Mouse (Mus musculus) NIH3T3 (cell line): Measurements from ENCODE around the gene Sorbs1.
A peak's percentile ranks its signal among the peaks of the same experiment; 100 is the strongest.

ENCODE experiments used
- DNase-seq: peaks from one replicate; pipeline ENCODE4 v3.0.0-alpha.2; 2012; ENCODE audit warnings: low read depth

The Sorbs1 gene

GRCm38 (mm10) chr19:40256376-40257050 is 257.1 kb downstream of the Sorbs1 start:
- DNase-seq: peak; percentile 53

GRCm38 (mm10) chr19:40255561-40255960 is 258.0 kb downstream of the Sorbs1 start:
- peak; percentile 60 for DNase-seq

- no peak for DNase-seq
Observed at GRCm38 (mm10) chr19:40254741-40255140, 258.8 kb downstream of the Sorbs1 start.

- peak; percentile 60 for DNase-seq
Observed at GRCm38 (mm10) chr19:40253768-40254167, 259.8 kb downstream of the Sorbs1 start.

GRCm38 (mm10) chr19:40251115-40251514 is 262.5 kb downstream of the Sorbs1 start:
- DNase-seq: no peak

- no peak for DNase-seq
Observed at GRCm38 (mm10) chr19:40249352-40249751, 264.2 kb downstream of the Sorbs1 start.

- no peak for DNase-seq
Observed at GRCm38 (mm10) chr19:40248476-40248875, 265.1 kb downstream of the Sorbs1 start.

- no peak for DNase-seq
Observed at GRCm38 (mm10) chr19:40247268-40247666, 266.3 kb downstream of the Sorbs1 start.

GRCm38 (mm10) chr19:40246646-40247267 is 266.8 kb downstream of the Sorbs1 start:
- DNase-seq: no peak
